Mouse (Mus musculus) limb, embryonic 12.5 days (tissue): ENCODE data around the gene Syt5. TPM values are rescaled to one million over a fixed set of nuclear protein-coding genes. Genes with fewer than 3 reads are reported as not detected.

Experiments used
- ATAC-seq: fragments of 200-750 bp; cut with Nextera tagmentation; 2 replicates; pipeline ENCODE4 v1.8.0; 2017; ENCODE audit warnings: low read depth, moderate TSS enrichment; ENCODE audit not compliant: insufficient number of reproducible peaks, insufficient read depth, low FRiP score, low TSS enrichment
- H3K27ac ChIP-seq: fragments of 300-500 bp; sonication (generic); 2 replicates; pipeline ENCODE4 v1.5.1; 2016; ENCODE audit warnings: mild to moderate bottlenecking, moderate library complexity
- H3K27me3 ChIP-seq: fragments of 300-500 bp; sonication (generic); 2 replicates; pipeline ENCODE4 v1.6.1; 2016; ENCODE audit warnings: mild to moderate bottlenecking, moderate library complexity
- H3K36me3 ChIP-seq: fragments of 300-500 bp; sonication (generic); 2 replicates; pipeline ENCODE4 v1.6.1; 2016; ENCODE audit warnings: mild to moderate bottlenecking, moderate library complexity
- H3K4me1 ChIP-seq: fragments of 300-500 bp; sonication (generic); replicated peaks from 2 replicates; pipeline ENCODE4 v1.6.1; 2016
- H3K4me2 ChIP-seq: fragments of 300-500 bp; sonication (generic); 2 replicates; pipeline ENCODE4 v1.6.1; 2016; ENCODE audit warnings: mild to moderate bottlenecking, moderate library complexity
- H3K4me3 ChIP-seq: fragments of 300-500 bp; sonication (generic); replicated peaks from 2 replicates; pipeline ENCODE4 v1.5.1; 2016; ENCODE audit warnings: mild to moderate bottlenecking
- H3K9ac ChIP-seq: fragments of 300-500 bp; sonication (generic); replicated peaks from 2 replicates; pipeline ENCODE4 v1.6.1; 2016; ENCODE audit warnings: mild to moderate bottlenecking, moderate library complexity
- H3K9me3 ChIP-seq: fragments of 300-500 bp; sonication (generic); 2 replicates; pipeline ENCODE4 v1.6.1; 2016; ENCODE audit warnings: mild to moderate bottlenecking, moderate library complexity
- WGBS: fragments of 180-500 bp; shearing (Covaris S2); methylation state at CpG from one replicate; pipeline ENCODE4 v1.1.7; 2016; 5-methylcytosine and 5-hydroxymethylcytosine counted together
- microRNA-seq: library from miRNA; unstranded; fragments of <30 nt; microRNA quantifications from one replicate; pipeline ENCODE4, GENCODE M21; 2017
- polyA plus RNA-seq: library from polyadenylated mRNA; unstranded; fragments of >200 nt; fragmentation: Nextera tagmentation; extraction: Ambion mirVana; gene quantifications from 2 replicates; pipeline ENCODE4 v1.2.1, GENCODE M21; 2016

The Syt5 gene
- polyA plus RNA-seq, 1 experiment from 2014 or later = 6.8 TPM

DNA sequence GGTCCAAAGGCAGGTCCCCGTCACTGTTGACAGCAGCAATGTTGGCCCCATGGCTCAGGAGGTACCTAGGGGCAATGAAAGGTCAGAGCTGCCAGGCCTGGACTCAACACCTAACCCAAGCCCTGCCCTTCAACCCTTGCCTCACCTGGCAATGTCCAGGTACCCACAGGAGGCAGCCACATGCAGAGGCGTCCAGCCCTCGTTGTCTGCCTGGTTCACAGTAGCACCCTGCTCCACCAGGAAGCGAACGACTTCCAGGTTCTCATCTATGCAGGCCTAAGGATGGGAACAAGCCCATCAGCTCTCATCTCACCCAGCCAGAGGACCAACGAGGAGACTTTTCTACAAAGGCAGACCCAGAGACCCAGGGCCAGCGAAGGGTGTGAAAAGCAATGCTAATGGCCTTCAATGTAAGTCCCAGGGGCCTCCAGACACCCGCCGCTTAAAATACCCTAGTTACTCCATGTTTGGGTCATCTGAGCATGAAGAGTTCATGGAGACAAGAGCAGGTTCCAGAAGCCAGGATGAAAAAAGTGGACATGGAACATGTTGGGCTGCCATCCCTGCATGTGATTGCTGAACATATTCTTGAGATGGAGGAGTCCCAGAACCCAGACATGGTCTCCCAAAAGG, 50.0 kb downstream of the Syt5 start:
- ATAC-seq = no peak
- H3K36me3 ChIP-seq = peaks cover 53% of the 10 kb centered on the region

DNA sequence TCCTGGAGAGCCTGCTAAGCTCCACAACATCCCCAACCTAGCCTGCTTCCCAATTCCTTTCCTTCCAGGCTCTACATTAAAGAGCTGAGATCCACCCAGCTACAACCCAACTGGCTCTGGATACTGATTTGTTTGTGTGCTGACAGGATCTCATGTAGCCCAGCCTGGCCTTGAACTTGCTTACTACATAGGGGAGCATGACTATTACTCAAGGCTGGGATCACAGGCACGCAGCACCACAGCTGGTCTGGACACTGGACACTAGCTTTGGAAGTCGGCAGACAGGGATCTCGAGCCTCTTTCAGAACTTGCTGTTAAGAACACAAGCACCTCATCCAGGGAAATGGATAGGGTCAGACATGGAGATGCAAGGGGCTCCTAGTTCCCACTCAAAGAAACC, 50.9 kb downstream of the Syt5 start:
- Histone ChIP-seq H3K9me3 (no peaks in the 10 kb centered on the region), H3K9ac (no peak overlapping the region), H3K4me1 (peaks cover 46% of the 10 kb centered on the region), H3K27ac (no peak overlapping the region), H3K27me3 (no peaks in the 10 kb centered on the region), H3K4me3 (no peak overlapping the region), H3K4me2 (no peak overlapping the region), H3K36me3 (peaks cover 61% of the 10 kb centered on the region)
- no peak for ATAC-seq
- 95% methylated on average over 3 of the region's 3 CpGs for WGBS

More for the DNA sequence above, 50.0 kb downstream of the Syt5 start:
- H3K4me2 ChIP-seq = no peak overlapping the region
- H3K4me3 ChIP-seq = no peak overlapping the region
- H3K9me3 ChIP-seq = no peaks in the 10 kb centered on the region
- H3K9ac ChIP-seq = no peak overlapping the region
- peaks cover 39% of the 10 kb centered on the region for H3K4me1 ChIP-seq
- no peaks in the 10 kb centered on the region for H3K27me3 ChIP-seq
- H3K27ac ChIP-seq = no peak overlapping the region
- 92% methylated on average over 9 of the region's 9 CpGs for WGBS

DNA sequence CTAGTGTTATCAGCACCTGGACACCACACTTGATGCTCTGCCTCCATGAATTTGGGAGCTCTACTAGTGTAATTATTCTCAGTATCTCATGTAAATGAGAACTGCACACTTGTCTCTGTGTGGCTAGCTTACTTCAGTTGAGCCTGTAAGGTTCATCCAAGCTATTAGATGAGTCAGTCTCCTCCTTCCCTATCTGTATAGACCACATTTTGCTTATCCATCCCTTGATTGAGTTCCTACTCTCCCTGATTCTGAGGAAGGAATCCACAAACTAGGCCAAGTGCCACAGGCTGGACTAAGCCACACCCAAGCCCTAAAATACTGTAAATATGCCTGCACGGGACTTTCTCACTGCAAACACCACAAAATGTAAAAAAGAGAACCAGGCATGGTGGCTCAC, 53.4 kb downstream of the Syt5 start:
- Histone ChIP-seq H3K27me3 (no peaks in the 10 kb centered on the region), H3K4me1 (peaks cover 31% of the 10 kb centered on the region), H3K36me3 (peaks cover 74% of the 10 kb centered on the region), H3K9me3 (no peaks in the 10 kb centered on the region), H3K27ac (no peak overlapping the region), H3K4me2 (no peak overlapping the region), H3K4me3 (no peak overlapping the region), H3K9ac (no peak overlapping the region)
- 94% methylated on average over 1 of the region's 1 CpGs for WGBS
- no peak for ATAC-seq

DNA sequence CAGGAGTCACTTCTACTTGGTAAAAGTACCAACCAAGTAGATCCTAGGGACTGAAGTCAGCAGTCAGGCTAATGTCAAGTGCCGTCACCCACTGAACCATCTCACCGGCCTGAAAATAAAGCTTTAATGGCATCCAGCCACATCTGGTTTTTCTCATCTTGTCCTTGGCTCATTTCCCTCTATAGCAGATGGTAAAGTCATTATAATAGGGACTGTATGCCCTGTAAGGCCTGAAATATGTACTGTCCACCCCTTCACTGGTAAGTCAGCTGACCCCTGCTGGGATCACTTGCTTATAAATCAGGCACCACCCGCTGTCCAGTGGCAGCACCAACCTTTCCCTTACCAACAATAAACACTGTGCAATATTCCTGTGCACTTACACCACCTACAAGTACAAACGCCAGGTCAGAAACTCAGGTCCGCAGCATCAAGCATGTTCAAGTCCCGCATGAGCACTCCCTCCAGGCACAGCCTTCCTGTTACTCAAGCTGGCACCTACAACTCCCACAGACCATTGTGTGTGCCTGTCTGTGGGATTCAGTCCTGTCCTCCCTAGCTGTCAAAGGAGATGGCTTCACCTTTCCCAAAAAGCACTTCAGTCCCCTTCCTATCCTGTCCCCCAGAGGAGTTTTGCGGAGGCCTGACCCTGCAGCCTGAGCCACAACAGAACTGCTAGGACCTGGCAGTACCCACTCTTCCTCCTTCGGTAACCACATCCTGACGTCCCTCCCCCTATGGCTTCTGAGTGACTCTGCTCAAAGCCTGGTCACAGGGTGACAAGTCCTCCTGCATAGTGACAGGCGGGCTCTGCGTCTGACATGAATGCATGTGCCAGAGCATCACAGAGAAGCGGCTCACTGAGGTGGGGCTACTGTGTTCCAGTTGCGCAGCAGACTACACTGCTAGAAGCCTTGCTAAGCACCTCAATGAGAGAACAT, 54.8 kb downstream of the Syt5 start:
- no peak overlapping the region for H3K4me2 ChIP-seq
- no peak overlapping the region for H3K9ac ChIP-seq
- peaks cover 18% of the 10 kb centered on the region for H3K4me1 ChIP-seq
- peak overlapping the region; percentile 12; the same call in 1 of the 2 replicates for H3K27ac ChIP-seq
- H3K9me3 ChIP-seq = no peaks in the 10 kb centered on the region
- H3K36me3 ChIP-seq = peaks cover 84% of the 10 kb centered on the region
- 75% methylated on average over 13 of the region's 13 CpGs for WGBS
- H3K27me3 ChIP-seq = no peaks in the 10 kb centered on the region
- no peak overlapping the region for H3K4me3 ChIP-seq
- ATAC-seq = peak; percentile 56; the same call in 1 of the 2 replicates

DNA sequence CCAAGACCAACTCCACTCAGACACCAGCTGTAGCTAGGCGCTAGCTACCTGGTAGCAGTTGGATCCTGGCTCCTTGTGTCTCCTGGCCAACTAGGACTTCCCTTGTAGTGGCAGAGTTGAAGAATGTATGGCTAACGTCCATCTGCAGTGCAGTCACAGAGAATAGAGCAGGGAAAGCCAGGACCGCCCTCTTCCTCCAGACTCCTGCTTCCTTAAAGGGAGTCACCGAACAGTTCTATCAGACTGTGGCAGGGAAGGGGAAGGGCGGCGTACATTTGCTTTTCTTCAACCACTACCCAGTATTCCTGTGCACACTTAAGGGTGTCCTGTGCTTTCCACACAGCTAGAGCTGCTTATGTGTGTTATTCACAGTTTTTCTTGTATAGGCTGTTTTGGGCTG, 56.0 kb downstream of the Syt5 start:
- H3K9me3 ChIP-seq = no peaks in the 10 kb centered on the region
- no peak for ATAC-seq
- H3K4me1 ChIP-seq = peaks cover 18% of the 10 kb centered on the region
- H3K9ac ChIP-seq = no peak overlapping the region
- H3K36me3 ChIP-seq = peaks cover 85% of the 10 kb centered on the region
- H3K4me3 ChIP-seq = no peak overlapping the region
- no peaks in the 10 kb centered on the region for H3K27me3 ChIP-seq
- 86% methylated on average over 6 of the region's 6 CpGs for WGBS
- H3K4me2 ChIP-seq = no peak overlapping the region
- no peak overlapping the region for H3K27ac ChIP-seq

Small RNAs within 50 kb of the gene (microRNA-seq; reads per million reads assigned to microRNA genes)
- not detected for gene Gm23577

Other genes starting within 250 kb of the Syt5 start
- not detected in 2 replicates for gene Ncr1, start 209.8 kb downstream of the Syt5 start, polyA plus RNA-seq
- 0.22 and 0.65 TPM in 2 replicates for gene Gp6, start 149.8 kb downstream of the Syt5 start, polyA plus RNA-seq
- 29.7 and 29.8 TPM in 2 replicates for gene Rdh13, start 101.9 kb downstream of the Syt5 start, polyA plus RNA-seq
- gene Eps8l1, start 86.9 kb downstream of the Syt5 start, polyA plus RNA-seq = 6.2 and 6.4 TPM in 2 replicates
- 65.3 and 70.3 TPM in 2 replicates for gene Ppp1r12c, start 45.9 kb downstream of the Syt5 start, polyA plus RNA-seq
- gene Tnnt1, start 31.2 kb downstream of the Syt5 start, polyA plus RNA-seq = 186 and 195 TPM in 2 replicates
- 4.3 and 5.7 TPM in 2 replicates for gene Tnni3, start 23.3 kb downstream of the Syt5 start, polyA plus RNA-seq
- 3.7 and 4.1 TPM in 2 replicates for gene Dnaaf3, start 15.1 kb downstream of the Syt5 start, polyA plus RNA-seq
- gene Ptprh, start 56.5 kb upstream of the Syt5 start, polyA plus RNA-seq = not detected in 2 replicates
- 1.9 and 2.4 TPM in 2 replicates for gene Tmem86b, start 83.9 kb upstream of the Syt5 start, polyA plus RNA-seq
- 10.6 and 14.8 TPM in 2 replicates for gene Ppp6r1, start 111.5 kb upstream of the Syt5 start, polyA plus RNA-seq
- 107 and 111 TPM in 2 replicates for gene Hspbp1, start 137.5 kb upstream of the Syt5 start, polyA plus RNA-seq
- gene Brsk1, start 143.1 kb upstream of the Syt5 start, polyA plus RNA-seq = 2.4 and 3.6 TPM in 2 replicates
- 0.13 and 0.26 TPM in 2 replicates for gene Tmem150b, start 177.7 kb upstream of the Syt5 start, polyA plus RNA-seq
- gene Kmt5c, start 192.6 kb upstream of the Syt5 start, polyA plus RNA-seq = 67.3 and 73.3 TPM in 2 replicates
- gene Cox6b2, start 205.6 kb upstream of the Syt5 start, polyA plus RNA-seq = 61.5 and 70.0 TPM in 2 replicates
- not detected in 2 replicates for gene Fam71e2, start 223.8 kb upstream of the Syt5 start, polyA plus RNA-seq
- not detected in 2 replicates for gene Il11, start 235.3 kb upstream of the Syt5 start, polyA plus RNA-seq
- gene Tmem190, start 235.4 kb upstream of the Syt5 start, polyA plus RNA-seq = 0.54 TPM in 1 of 2 replicates, not detected in the other
- 6.5 and 6.8 TPM in 2 replicates for gene Tmem238, start 242.1 kb upstream of the Syt5 start, polyA plus RNA-seq
- gene Rpl28, start 245.3 kb upstream of the Syt5 start, polyA plus RNA-seq = 396 and 399 TPM in 2 replicates